Comparison of ENCODE assay signal across 9 mouse cellular contexts in genomic region chr11:104278222-104278621, GRCm38 (mm10). TPM values are rescaled to one million over a fixed set of nuclear protein-coding genes. Genes with fewer than 3 reads are reported as not detected.
DNase-seq lines count a peak whose midpoint lies in the region; ATAC-seq and TF ChIP-seq lines count a peak whose summit lies in the region.
"Had no signal": no experiment of that assay in that cellular context is flagged by ENCODE, and none has a peak within 500 bp of the region (broad histone marks: within the 10 kb centered on the region; RNA-seq: fewer than 3 reads in every experiment).

No protein-coding gene starts in this region.

- DNase-seq in forebrain, embryonic 11.5 days (ENCODE audit: low spot score) = peak; percentile 84
- DNase-seq in WW6 (ENCODE audit: low read depth, low spot score) = peak; percentile 77
- peak; percentile 83 to 88 for DNase-seq in cerebellum, postnatal 36 days
- DNase-seq in gastrocnemius, postnatal 4 days (ENCODE audit: low spot score in 2 of 2) = peak; percentile 33 to 59
- peak; percentile 69 for DNase-seq in kidney, postnatal 0 days (ENCODE audit: low spot score)

- peak; percentile 71 for TF ChIP-seq CTCF in kidney, postnatal 0 days (IDR thresholded peaks at IDR 0.05; ENCODE audit: low read depth)

- no peaks in the 10 kb centered on the region for H3K27me3 ChIP-seq in forebrain, embryonic 11.5 days (ENCODE audit: control insufficient read depth, insufficient read depth, low read length)
- H3K27me3 ChIP-seq in forebrain, embryonic 16.5 days (replicated peaks; ENCODE audit: control insufficient read depth, insufficient read depth, low read length) = no peaks in the 10 kb centered on the region
- H3K27me3 ChIP-seq in kidney, postnatal 0 days (ENCODE audit: insufficient read depth, low read length) = no peaks in the 10 kb centered on the region
- no peaks in the 10 kb centered on the region for H3K27me3 ChIP-seq in lung, embryonic 15.5 days
- H3K27me3 ChIP-seq in stomach, embryonic 15.5 days (replicated peaks) = no peaks in the 10 kb centered on the region

- no peak overlapping the region for H3K27ac ChIP-seq in forebrain, embryonic 11.5 days (ENCODE audit: low read depth, low read length)
- no peak overlapping the region for H3K27ac ChIP-seq in forebrain, embryonic 16.5 days (ENCODE audit: low read length)
- no peak overlapping the region for H3K27ac ChIP-seq in kidney, postnatal 0 days
- no peak overlapping the region for H3K27ac ChIP-seq in lung, embryonic 15.5 days
- no peak overlapping the region for H3K27ac ChIP-seq in stomach, embryonic 15.5 days
- H3K27ac ChIP-seq: macrophage had no signal

- no peak for ATAC-seq in forebrain, embryonic 11.5 days (replicated peaks; ENCODE audit: low FRiP score)
- ATAC-seq in forebrain, embryonic 16.5 days = no peak
- no peak; the same call in 1 of the 2 replicates for ATAC-seq in kidney, postnatal 0 days (replicated peaks; ENCODE audit: low FRiP score, low read depth)
- ATAC-seq in lung, embryonic 15.5 days (ENCODE audit: borderline replicate concordance, extremely low read depth, low FRiP score, low TSS enrichment) = no peak; the same call in 1 of the 2 replicates
- ATAC-seq in stomach, embryonic 15.5 days (ENCODE audit: insufficient read depth, low FRiP score, low read depth) = no peak

- H3K4me1 ChIP-seq in forebrain, embryonic 11.5 days (replicated peaks; ENCODE audit: control insufficient read depth, insufficient read depth, low read length) = no peaks in the 10 kb centered on the region
- H3K4me1 ChIP-seq in forebrain, embryonic 16.5 days (replicated peaks; ENCODE audit: control insufficient read depth, insufficient read depth, low read length) = no peaks in the 10 kb centered on the region
- no peaks in the 10 kb centered on the region for H3K4me1 ChIP-seq in kidney, postnatal 0 days (replicated peaks; ENCODE audit: insufficient read depth, low read length)
- H3K4me1 ChIP-seq in lung, embryonic 15.5 days = 0 out of 2 replicates have a peak, but pooled peaks cover 4% of the 10 kb centered on the region
- peaks cover 4% of the 10 kb centered on the region; the same call in 1 of the 2 replicates for H3K4me1 ChIP-seq in stomach, embryonic 15.5 days

- no peak overlapping the region for H3K4me3 ChIP-seq in forebrain, embryonic 11.5 days (ENCODE audit: low read depth, low read length)
- no peak overlapping the region for H3K4me3 ChIP-seq in forebrain, embryonic 16.5 days (replicated peaks; ENCODE audit: low read length)
- no peak overlapping the region for H3K4me3 ChIP-seq in kidney, postnatal 0 days (replicated peaks; ENCODE audit: low read depth, low read length)
- no peak overlapping the region for H3K4me3 ChIP-seq in lung, embryonic 15.5 days
- no peak overlapping the region for H3K4me3 ChIP-seq in stomach, embryonic 15.5 days (replicated peaks)

- H3K9ac ChIP-seq in forebrain, embryonic 11.5 days (ENCODE audit: low read length) = no peak overlapping the region
- H3K9ac ChIP-seq in forebrain, embryonic 16.5 days (replicated peaks; ENCODE audit: low read depth, low read length) = no peak overlapping the region
- no peak overlapping the region for H3K9ac ChIP-seq in kidney, postnatal 0 days (ENCODE audit: low read depth, low read length)
- no peak overlapping the region for H3K9ac ChIP-seq in lung, embryonic 15.5 days
- H3K9ac ChIP-seq in stomach, embryonic 15.5 days = no peak overlapping the region

- no peaks in the 10 kb centered on the region for H3K36me3 ChIP-seq in forebrain, embryonic 11.5 days (ENCODE audit: control insufficient read depth, insufficient read depth, low read length)
- H3K36me3 ChIP-seq in forebrain, embryonic 16.5 days (ENCODE audit: control insufficient read depth, insufficient read depth) = peaks cover 5% of the 10 kb centered on the region; the same call in 1 of the 2 replicates
- no peaks in the 10 kb centered on the region for H3K36me3 ChIP-seq in kidney, postnatal 0 days (ENCODE audit: insufficient read depth, low read length)
- no peaks in the 10 kb centered on the region for H3K36me3 ChIP-seq in lung, embryonic 15.5 days
- H3K36me3 ChIP-seq in stomach, embryonic 15.5 days = no peaks in the 10 kb centered on the region

- H3K4me2 ChIP-seq in forebrain, embryonic 11.5 days (ENCODE audit: low read depth, low read length, severe bottlenecking) = peak overlapping the region; percentile 22; the same call in 1 of the 2 replicates
- H3K4me2 ChIP-seq in forebrain, embryonic 16.5 days (ENCODE audit: low read length) = no peak overlapping the region
- H3K4me2 ChIP-seq in kidney, postnatal 0 days (ENCODE audit: low read length) = peak overlapping the region; percentile 17; the same call in 1 of the 2 replicates
- H3K4me2 ChIP-seq in lung, embryonic 15.5 days = 0 out of 2 replicates have a peak overlapping the region, but pooled peaks have one; percentile 14
- H3K4me2 ChIP-seq in stomach, embryonic 15.5 days = peak overlapping the region; percentile 36

- H3K9me3 ChIP-seq in forebrain, embryonic 11.5 days (ENCODE audit: control insufficient read depth, low read length) = no peaks in the 10 kb centered on the region
- H3K9me3 ChIP-seq in forebrain, embryonic 16.5 days (ENCODE audit: control insufficient read depth, low read length) = no peaks in the 10 kb centered on the region
- H3K9me3 ChIP-seq in kidney, postnatal 0 days (replicated peaks; ENCODE audit: low read length) = no peaks in the 10 kb centered on the region
- no peaks in the 10 kb centered on the region for H3K9me3 ChIP-seq in lung, embryonic 15.5 days
- H3K9me3 ChIP-seq in stomach, embryonic 15.5 days = no peaks in the 10 kb centered on the region

- WGBS in forebrain, embryonic 11.5 days = 8% methylated on average over 20 of the region's 20 CpGs
- WGBS in forebrain, embryonic 16.5 days = 4% methylated on average over 20 of the region's 20 CpGs
- 5% methylated on average over 20 of the region's 20 CpGs for WGBS in kidney, postnatal 0 days
- 3% methylated on average over 20 of the region's 20 CpGs for WGBS in lung, embryonic 15.5 days
- 6% methylated on average over 20 of the region's 20 CpGs for WGBS in stomach, embryonic 15.5 days

RNA-seq across cellular contexts. Expression of gene Mapt, which starts 47.0 kb away (rescaled TPM):
- 33.0 and 43.1 TPM in 2 replicates for polyA plus RNA-seq in forebrain, embryonic 11.5 days (2014; fragmentation: Nextera tagmentation; extraction: Ambion mirVana)
- 754 and 864 TPM in 2 replicates for polyA plus RNA-seq in forebrain, embryonic 16.5 days (2015; fragmentation: Nextera tagmentation; extraction: Ambion mirVana)
- 10 to 100 TPM; 24.6 to 26.4 TPM for total RNA-seq in gastrocnemius, postnatal 4 days (2021)
- 6.7 and 11.4 TPM in 2 replicates for polyA plus RNA-seq in kidney, postnatal 0 days (2015; fragmentation: Nextera tagmentation; extraction: Ambion mirVana)
- 6.5 and 11.0 TPM in 2 replicates for polyA plus RNA-seq in lung, embryonic 15.5 days (2015; fragmentation: Nextera tagmentation; extraction: Ambion mirVana)
- 14.1 and 15.4 TPM in 2 replicates for polyA plus RNA-seq in stomach, embryonic 15.5 days (2015; fragmentation: Nextera tagmentation; extraction: Ambion mirVana)
- polyA plus RNA-seq: macrophage had no signal

Comparison
In these comparisons a context has a peak if more than half of its experiments do, and no peak if none do; other contexts are left out.
1. RNA of gene Mapt, which starts 47.0 kb away (polyA plus RNA-seq): 754 to 864 TPM in forebrain, embryonic 16.5 days; 33.0 to 43.1 TPM in forebrain, embryonic 11.5 days, 14.1 to 15.4 TPM in stomach, embryonic 15.5 days, 6.5 to 11.0 TPM in lung, embryonic 15.5 days and 6.7 to 11.4 TPM in kidney, postnatal 0 days; every median in the first group is over 10 times any median in the second.
2. Peak in every context shown above with its lines, with median percentiles within 50 percentile points of each other: DNase-seq.